Mouse (Mus musculus) CH12.LX (cell line): ENCODE measurements around the gene Ccdc85b. TPM values are rescaled to one million over a fixed set of nuclear protein-coding genes. Genes with fewer than 3 reads are reported as not detected.
"Not testable (repeated sequence)": the region's sequence is repeated elsewhere in the genome, so short reads cannot be mapped to it uniquely, and the experiment has no call there.

ENCODE experiments used
- DNase-seq: peaks from one replicate; pipeline ENCODE4 v3.0.0-alpha.2; 2013; ENCODE audit errors: extremely low read depth
- H3K27ac ChIP-seq: 2 replicates; pipeline ENCODE4 v1.5.1; 2012; ENCODE audit warnings: low read depth, mild to moderate bottlenecking, control low read depth, moderate library complexity; ENCODE audit not compliant: insufficient read depth
- H3K27me3 ChIP-seq: replicated peaks from 2 replicates; pipeline ENCODE3; 2012; ENCODE audit warnings: inconsistent platforms
- H3K36me3 ChIP-seq, 2 experiments: replicated peaks in 1 of 2; 2 replicates each; pipeline versions ENCODE3 to v1.6.1; 2012; ENCODE audit warnings: inconsistent platforms in 1 of 2, low read length in 1 of 2, mild to moderate bottlenecking in 1 of 2, mixed read lengths in 1 of 2, moderate library complexity in 1 of 2; ENCODE audit not compliant: control insufficient read depth in 1 of 2, insufficient read depth in 1 of 2
- H3K4me1 ChIP-seq, 2 experiments: 2 replicates each; pipeline ENCODE4 v1.6.1; 2012; ENCODE audit warnings: inconsistent platforms in 1 of 2, moderate library complexity in 1 of 2; ENCODE audit not compliant: insufficient read depth in 2 of 2, control insufficient read depth in 1 of 2
- H3K4me2 ChIP-seq: 2 replicates; pipeline ENCODE4 v1.6.1; 2012; ENCODE audit warnings: low read depth, mild to moderate bottlenecking, control low read depth; ENCODE audit not compliant: poor library complexity, insufficient read depth, severe bottlenecking
- H3K4me3 ChIP-seq, 3 experiments: fragments of 150-350 bp in 1 of 3; sonication (generic) in 1 of 3; replicated peaks in 1 of 3; 2 replicates each; pipeline versions ENCODE3 to v1.5.1; 2011 to 2012; ENCODE audit warnings: low read depth in 2 of 3, low read length in 2 of 3, mild to moderate bottlenecking in 2 of 3, moderate library complexity in 2 of 3, control low read depth in 1 of 3, improper control_type of control experiment in 1 of 3, inconsistent platforms in 1 of 3, mixed read lengths in 1 of 3; ENCODE audit not compliant: poor library complexity in 1 of 3
- H3K79me2 ChIP-seq: replicated peaks from 2 replicates; pipeline ENCODE4 v1.6.1; 2012; ENCODE audit warnings: mild to moderate bottlenecking, moderate library complexity; ENCODE audit not compliant: control insufficient read depth, poor library complexity, insufficient read depth, severe bottlenecking; ENCODE audit errors: extremely low read depth
- H3K9ac ChIP-seq: 2 replicates; pipeline ENCODE4 v1.6.1; 2012; ENCODE audit warnings: low read depth, mild to moderate bottlenecking, control low read depth, moderate library complexity; ENCODE audit not compliant: insufficient read depth
- H3K9me3 ChIP-seq: replicated peaks from 2 replicates; pipeline ENCODE3; 2012; ENCODE audit warnings: low read length, inconsistent platforms, mixed read lengths
- CHD1 ChIP-seq: IDR thresholded peaks from 2 replicates; pipeline ENCODE4 v1.6.1; 2012; ENCODE audit warnings: low read depth, low read length, improper control_type of control experiment, inconsistent platforms
- CTCF ChIP-seq, 2 experiments: IDR thresholded peaks in 1 of 2; conservative IDR thresholded peaks in 1 of 2; 2 replicates each; pipeline ENCODE4 v1.5.1; 2011 to 2012; ENCODE audit warnings: low read depth in 2 of 2, low read length in 2 of 2, improper control_type of control experiment in 1 of 2, inconsistent platforms in 1 of 2, mild to moderate bottlenecking in 1 of 2, moderate library complexity in 1 of 2
- GABPA ChIP-seq: IDR thresholded peaks from 2 replicates; pipeline ENCODE4 v1.6.1; 2012; ENCODE audit warnings: low read depth, low read length, improper control_type of control experiment, inconsistent platforms; ENCODE audit not compliant: insufficient replicate concordance
- HCFC1 ChIP-seq: IDR thresholded peaks from 2 replicates; pipeline ENCODE4 v1.6.1; 2012; ENCODE audit warnings: low read depth, mild to moderate bottlenecking, inconsistent platforms, low read length, improper control_type of control experiment
- IRF4 ChIP-seq: IDR thresholded peaks from 2 replicates; pipeline ENCODE4 v1.6.1; 2014; ENCODE audit warnings: low read depth, mild to moderate bottlenecking, inconsistent platforms, low read length, improper control_type of control experiment
- JUND ChIP-seq: conservative IDR thresholded peaks from 2 replicates; pipeline ENCODE4 v1.6.1; 2011; ENCODE audit warnings: low read depth, low read length, improper control_type of control experiment
- KAT2A ChIP-seq: IDR thresholded peaks from 2 replicates; pipeline ENCODE4 v1.6.1; 2012; ENCODE audit warnings: low read length, improper control_type of control experiment, inconsistent platforms; ENCODE audit not compliant: insufficient replicate concordance
- MAFK ChIP-seq: IDR thresholded peaks from 2 replicates; pipeline ENCODE4 v1.6.1; 2011; ENCODE audit warnings: low read length, improper control_type of control experiment; ENCODE audit not compliant: insufficient replicate concordance
- MAX ChIP-seq: IDR thresholded peaks from 2 replicates; pipeline ENCODE4 v1.6.1; 2011; ENCODE audit warnings: low read length, improper control_type of control experiment
- MXI1 ChIP-seq: IDR thresholded peaks from 2 replicates; pipeline ENCODE4 v1.6.1; 2011; ENCODE audit warnings: mild to moderate bottlenecking, low read depth, low read length, improper control_type of control experiment
- MYC ChIP-seq: IDR thresholded peaks from 2 replicates; pipeline ENCODE4 v1.6.1; 2011; ENCODE audit warnings: low read depth, mild to moderate bottlenecking, improper control_type of control experiment, low read length
- NELFE ChIP-seq: IDR thresholded peaks from 2 replicates; pipeline ENCODE4 v1.6.1; 2011; ENCODE audit warnings: low read depth, low read length, improper control_type of control experiment
- NRF1 ChIP-seq: IDR thresholded peaks from 2 replicates; pipeline ENCODE4 v1.6.1; 2014; ENCODE audit warnings: low read depth, mild to moderate bottlenecking, inconsistent platforms, low read length, improper control_type of control experiment, moderate library complexity
- POLR2A ChIP-seq: IDR thresholded peaks from 2 replicates; pipeline ENCODE4 v1.6.1; 2011; ENCODE audit warnings: low read depth, mild to moderate bottlenecking, improper control_type of control experiment, low read length
- RAD21 ChIP-seq: IDR thresholded peaks from 2 replicates; pipeline ENCODE4 v1.6.1; 2011; ENCODE audit warnings: low read depth, mild to moderate bottlenecking, low read length, improper control_type of control experiment, moderate library complexity
- RCOR1 ChIP-seq: conservative IDR thresholded peaks from 2 replicates; pipeline ENCODE4 v1.6.1; 2012; ENCODE audit warnings: low read depth, mild to moderate bottlenecking, inconsistent platforms, low read length, improper control_type of control experiment
- SIN3A ChIP-seq: IDR thresholded peaks from 2 replicates; pipeline ENCODE4 v1.6.1; 2012; ENCODE audit warnings: low read length, improper control_type of control experiment, inconsistent platforms
- TBP ChIP-seq: conservative IDR thresholded peaks from 2 replicates; pipeline ENCODE4 v1.6.1; 2011; ENCODE audit warnings: low read depth, low read length, improper control_type of control experiment
- USF1 ChIP-seq: IDR thresholded peaks from 2 replicates; pipeline ENCODE4 v1.6.1; 2014; ENCODE audit warnings: low read depth, mild to moderate bottlenecking, inconsistent platforms, low read length, improper control_type of control experiment
- ZC3H11A ChIP-seq: IDR thresholded peaks from 2 replicates; pipeline ENCODE4 v1.6.1; 2012; ENCODE audit warnings: low read depth, mild to moderate bottlenecking, inconsistent platforms, low read length, improper control_type of control experiment
- ZKSCAN1 ChIP-seq: IDR thresholded peaks from 2 replicates; pipeline ENCODE4 v1.6.1; 2012; ENCODE audit warnings: low read depth, inconsistent platforms, low read length, improper control_type of control experiment, borderline replicate concordance
- ZMIZ1 ChIP-seq: IDR thresholded peaks from 2 replicates; pipeline ENCODE4 v1.6.1; 2012; ENCODE audit warnings: low read depth, mild to moderate bottlenecking, inconsistent platforms, low read length, improper control_type of control experiment
- ZNF384 ChIP-seq: IDR thresholded peaks from 2 replicates; pipeline ENCODE4 v1.6.1; 2012; ENCODE audit warnings: low read depth, low read length, improper control_type of control experiment, inconsistent platforms
- dilution Hi-C: fragments of 300-500 bp; cut with MboI; formaldehyde crosslinking; loops from 2 replicates; pipeline ENCODE4 v1.14.3; 2020; ENCODE audit warnings: low sequenced_read_pairs; ENCODE audit not compliant: extremely low pct_unique_long_range_greater_than_20kb, extremely low pct_ligation_motif_present
- in situ Hi-C: fragments of 300-500 bp; cut with MboI; formaldehyde crosslinking; loops from 3 replicates; pipeline ENCODE4 v1.14.3; 2019; ENCODE audit warnings: low sequenced_read_pairs, low pct_ligation_motif_present, low pct_unique_long_range_greater_than_20kb, mixed read lengths
- polyA plus RNA-seq: library from polyadenylated mRNA; unstranded; fragments of >175 nt; gene quantifications from 2 replicates; pipeline ENCODE4 v1.2.1, GENCODE M21; 2012; ENCODE audit warnings: low read depth; ENCODE audit not compliant: insufficient read length
- total RNA-seq, 2 experiments: library from RNA; depleted of rRNA; stranded (reverse); fragments of 300-350 nt in 1 of 2; fragments of >200 nt in 1 of 2; gene quantifications; 2 replicates each; pipeline ENCODE4 v1.2.3; 2012 to 2014

Gene Ccdc85b
- total and polyA plus RNA-seq, 3 experiments = 2.1 to 4.2 (median 4.1) TPM

DNA sequence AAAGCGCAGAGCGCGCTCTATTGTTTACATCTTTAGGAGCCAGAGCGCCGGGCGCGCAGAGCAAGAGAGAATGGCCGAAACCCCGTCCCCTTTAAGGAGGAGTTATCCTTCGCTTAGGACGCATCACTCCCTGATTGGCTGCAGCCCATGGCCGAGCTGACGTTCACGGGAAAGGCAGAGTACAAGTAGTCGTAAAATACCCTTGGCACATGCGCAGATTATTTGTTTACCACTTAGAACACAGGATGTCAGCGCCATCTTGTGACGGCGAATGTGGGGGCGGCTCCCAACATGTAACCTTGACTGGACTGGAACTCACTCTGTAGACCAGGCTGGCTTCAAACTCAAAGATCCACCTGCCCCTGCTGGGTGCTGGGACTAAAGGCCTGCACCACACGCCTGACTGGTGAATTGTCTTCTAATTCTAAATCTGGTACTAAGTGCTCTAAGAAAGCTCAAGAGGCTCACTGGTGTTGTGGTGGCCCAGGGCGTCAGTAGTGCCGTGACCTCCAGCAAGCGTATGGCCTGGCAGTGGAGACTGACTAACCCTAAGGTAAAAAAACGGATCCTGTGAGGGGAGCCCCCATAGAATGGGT, 51.1 kb downstream of the Ccdc85b start:
- Histone ChIP-seq H3K4me1 (peaks cover 6 to 26% of the 10 kb centered on the region in 2 experiments; a peak in 3 of 4 replicates), H3K27ac (peak overlapping the region; percentile 71), H3K4me3 (peak overlapping the region; percentile 63 to 83 (median 75)), H3K9ac (peak overlapping the region; percentile 64)
- H3K79me2 ChIP-seq, H3K27me3 ChIP-seq, H3K4me2 ChIP-seq, dilution Hi-C loops, in situ Hi-C loops, H3K9me3 ChIP-seq, H3K36me3 ChIP-seq: not testable (repeated sequence)
- peak; percentile 67 for DNase-seq
- TF ChIP-seq CTCF (conservative IDR thresholded peaks at IDR 0.05 in 1 of 2, IDR thresholded peaks at IDR 0.05 in 1 of 2; ENCODE audit: low read depth in 2 of 2, low read length in 2 of 2) (peak in 1 of 2 experiments; percentile 24; a peak in 1 of 4 replicates), TBP (0 out of 2 replicates have a peak, but pooled peaks have one; percentile 38), RAD21 (peak; percentile 5; the same call in 1 of the 2 replicates), NRF1 (peak; percentile 72), NELFE (0 out of 2 replicates have a peak, but pooled peaks have one; percentile 10), SIN3A (peak; percentile 48; the same call in 1 of the 2 replicates)

DNA sequence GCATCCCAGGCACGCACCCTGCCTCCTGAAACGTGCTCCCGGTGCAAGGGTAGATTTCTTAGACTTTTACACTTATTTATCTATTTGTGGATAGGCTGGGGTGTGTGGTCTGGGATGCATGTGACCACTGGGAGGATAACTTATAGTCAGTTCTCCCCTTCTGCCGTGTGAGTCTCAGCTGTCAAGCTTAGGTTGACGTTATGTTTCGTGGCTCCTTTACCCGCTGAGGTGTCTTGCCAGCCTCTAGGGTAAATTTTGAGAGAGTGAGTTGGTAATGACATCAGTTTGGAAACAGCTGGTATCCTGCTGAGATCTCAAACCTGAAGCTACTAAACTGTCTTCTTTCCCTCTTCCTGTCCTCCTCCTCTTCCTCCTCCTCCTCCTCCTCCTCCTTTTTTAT, 51.8 kb downstream of the Ccdc85b start:
- DNase-seq = peak; percentile 24
- Histone ChIP-seq H3K4me3 (peak overlapping the region; percentile 25 to 46 (median 33)), H3K36me3 (peaks cover 0 to 6% of the 10 kb centered on the region in 2 experiments), H3K9ac (0 out of 2 replicates have a peak overlapping the region, but pooled peaks have one; percentile 2), H3K79me2 (no peaks in the 10 kb centered on the region), H3K9me3 (no peaks in the 10 kb centered on the region), H3K27ac (no peak overlapping the region), H3K27me3 (no peaks in the 10 kb centered on the region), H3K4me2 (peak overlapping the region; percentile 71), H3K4me1 (peaks cover 7 to 28% of the 10 kb centered on the region in 2 experiments)
- in situ Hi-C loops = no loop called here
- dilution Hi-C loops = no loop called here
- TF ChIP-seq MYC = no peak
- no peak for TF ChIP-seq MAFK
- no peak for TF ChIP-seq CHD1
- TF ChIP-seq MXI1 = no peak
- no peak for TF ChIP-seq RCOR1
- TF ChIP-seq JUND = no peak
- no peak for TF ChIP-seq USF1
- no peak for TF ChIP-seq ZKSCAN1
- no peak for TF ChIP-seq HCFC1
- TF ChIP-seq IRF4 = no peak
- no peak for TF ChIP-seq MAX
- TF ChIP-seq RAD21 = no peak
- TF ChIP-seq ZMIZ1 = no peak
- no peak for TF ChIP-seq KAT2A
- no peak for TF ChIP-seq ZNF384
- TF ChIP-seq ZC3H11A = no peak
- TF ChIP-seq NELFE = no peak
- no peak for TF ChIP-seq GABPA
- no peak for TF ChIP-seq TBP
- no peak for TF ChIP-seq POLR2A
